Mouse (Mus musculus): ENCODE data around the gene Grb2. TPM values are rescaled to one million over a fixed set of nuclear protein-coding genes. Genes with fewer than 3 reads are reported as not detected.

The Grb2 gene
- polyA plus RNA-seq, 1 experiment from 2014 or later = 522 TPM

- peak overlapping the region; percentile 85 for H3K27ac ChIP-seq
- no peaks in the 10 kb centered on the region for H3K36me3 ChIP-seq (ENCODE audit: inconsistent target)
- WGBS (ENCODE audit: missing documents) = 78% methylated on average over 10 of the region's 10 CpGs
- H3K79me2 ChIP-seq (ENCODE audit: inconsistent target) = peaks cover 88% of the 10 kb centered on the region
- H3K4me3 ChIP-seq (ENCODE audit: inconsistent target) = peak overlapping the region; percentile 75
Measured at GRCm38 (mm10) chr11:115706584-115706983, 1.8 kb downstream of the Grb2 start.

- 56% methylated on average over 2 of the region's 2 CpGs for WGBS (ENCODE audit: missing documents)
- no peak overlapping the region; the same call in 1 of the 2 replicates for H3K4me3 ChIP-seq (ENCODE audit: inconsistent target)
Measured at GRCm38 (mm10) chr11:115705561-115705960, 2.8 kb downstream of the Grb2 start.

GRCm38 (mm10) chr11:115704648-115705047, 3.7 kb downstream of the Grb2 start:
- Histone ChIP-seq H3K4me3 (ENCODE audit: inconsistent target) (no peak overlapping the region), H3K36me3 (ENCODE audit: inconsistent target) (no peaks in the 10 kb centered on the region), H3K27ac (no peak overlapping the region), H3K79me2 (ENCODE audit: inconsistent target) (peaks cover 94% of the 10 kb centered on the region)
- WGBS (ENCODE audit: missing documents) = 93% methylated on average over 5 of the region's 10 CpGs

More at GRCm38 (mm10) chr11:115705561-115705960, 2.8 kb downstream of the Grb2 start:
- peaks cover 94% of the 10 kb centered on the region for H3K79me2 ChIP-seq (ENCODE audit: inconsistent target)
- H3K27ac ChIP-seq = peak overlapping the region; percentile 33
- H3K36me3 ChIP-seq (ENCODE audit: inconsistent target) = no peaks in the 10 kb centered on the region

- Histone ChIP-seq H3K79me2 (ENCODE audit: inconsistent target) (peaks cover 95% of the 10 kb centered on the region), H3K4me3 (ENCODE audit: inconsistent target) (no peak overlapping the region), H3K36me3 (ENCODE audit: inconsistent target) (no peaks in the 10 kb centered on the region), H3K27ac (no peak overlapping the region)
- WGBS (ENCODE audit: missing documents) = 60% methylated on average over 1 of the region's 2 CpGs
Measured at GRCm38 (mm10) chr11:115703466-115703865, 4.9 kb downstream of the Grb2 start.

- H3K36me3 ChIP-seq (ENCODE audit: inconsistent target) = peaks cover 5% of the 10 kb centered on the region
- H3K4me3 ChIP-seq (ENCODE audit: inconsistent target) = peak overlapping the region; percentile 48
- H3K79me2 ChIP-seq (ENCODE audit: inconsistent target) = peaks cover 100% of the 10 kb centered on the region
- peak overlapping the region; percentile 99 for H3K27ac ChIP-seq
- 13% methylated on average over 17 of the region's 17 CpGs for WGBS (ENCODE audit: missing documents)
Measured at GRCm38 (mm10) chr11:115698986-115699728, 9.2 kb downstream of the Grb2 start.

- H3K4me3 ChIP-seq (ENCODE audit: inconsistent target) = peak overlapping the region; percentile 48
- 93% methylated on average over 3 of the region's 3 CpGs for WGBS (ENCODE audit: missing documents)
- H3K79me2 ChIP-seq (ENCODE audit: inconsistent target) = peaks cover 94% of the 10 kb centered on the region
- H3K36me3 ChIP-seq (ENCODE audit: inconsistent target) = peaks cover 5% of the 10 kb centered on the region
- peak overlapping the region; percentile 99 for H3K27ac ChIP-seq
Measured at GRCm38 (mm10) chr11:115697722-115698121, 10.7 kb downstream of the Grb2 start.

GRCm38 (mm10) chr11:115697091-115697490, 11.3 kb downstream of the Grb2 start:
- Histone ChIP-seq H3K27ac (peak overlapping the region; percentile 99), H3K36me3 (ENCODE audit: inconsistent target) (peaks cover 5% of the 10 kb centered on the region)

GRCm38 (mm10) chr11:115696471-115696870, 11.9 kb downstream of the Grb2 start:
- 74% methylated on average over 3 of the region's 4 CpGs for WGBS (ENCODE audit: missing documents)
- H3K36me3 ChIP-seq (ENCODE audit: inconsistent target) = peaks cover 5% of the 10 kb centered on the region
- H3K79me2 ChIP-seq (ENCODE audit: inconsistent target) = peaks cover 94% of the 10 kb centered on the region
- no peak overlapping the region for H3K4me3 ChIP-seq (ENCODE audit: inconsistent target)
- peak overlapping the region; percentile 99 for H3K27ac ChIP-seq

More at GRCm38 (mm10) chr11:115697091-115697490, 11.3 kb downstream of the Grb2 start:
- Histone ChIP-seq H3K4me3 (ENCODE audit: inconsistent target) (no peak overlapping the region; the same call in 1 of the 2 replicates), H3K79me2 (ENCODE audit: inconsistent target) (peaks cover 94% of the 10 kb centered on the region)
- 95% methylated on average over 2 of the region's 2 CpGs for WGBS (ENCODE audit: missing documents)

- peaks cover 11% of the 10 kb centered on the region for H3K36me3 ChIP-seq (ENCODE audit: inconsistent target)
- 82% methylated on average over 12 of the region's 12 CpGs for WGBS (ENCODE audit: missing documents)
- peak overlapping the region; percentile 99 for H3K27ac ChIP-seq
- H3K79me2 ChIP-seq (ENCODE audit: inconsistent target) = peaks cover 94% of the 10 kb centered on the region
- H3K4me3 ChIP-seq (ENCODE audit: inconsistent target) = no peak overlapping the region
Measured at GRCm38 (mm10) chr11:115693979-115694578, 14.3 kb downstream of the Grb2 start.

- Histone ChIP-seq H3K79me2 (ENCODE audit: inconsistent target) (peaks cover 94% of the 10 kb centered on the region), H3K36me3 (ENCODE audit: inconsistent target) (peaks cover 17% of the 10 kb centered on the region), H3K27ac (peak overlapping the region; percentile 99), H3K4me3 (ENCODE audit: inconsistent target) (no peak overlapping the region)
- WGBS (ENCODE audit: missing documents) = 2% methylated on average over 5 of the region's 5 CpGs
Measured at GRCm38 (mm10) chr11:115692800-115693199, 15.6 kb downstream of the Grb2 start.

GRCm38 (mm10) chr11:115691976-115692375, 16.4 kb downstream of the Grb2 start:
- H3K4me3 ChIP-seq (ENCODE audit: inconsistent target) = no peak overlapping the region
- 28% methylated on average over 2 of the region's 2 CpGs for WGBS (ENCODE audit: missing documents)

GRCm38 (mm10) chr11:115691511-115691910, 16.9 kb downstream of the Grb2 start:
- no peak overlapping the region for H3K4me3 ChIP-seq (ENCODE audit: inconsistent target)
- peaks cover 19% of the 10 kb centered on the region for H3K36me3 ChIP-seq (ENCODE audit: inconsistent target)
- H3K27ac ChIP-seq = peak overlapping the region; percentile 99
- H3K79me2 ChIP-seq (ENCODE audit: inconsistent target) = peaks cover 94% of the 10 kb centered on the region
- WGBS (ENCODE audit: missing documents) = 93% methylated on average over 5 of the region's 5 CpGs

More at GRCm38 (mm10) chr11:115691976-115692375, 16.4 kb downstream of the Grb2 start:
- peak overlapping the region; percentile 99 for H3K27ac ChIP-seq
- peaks cover 19% of the 10 kb centered on the region for H3K36me3 ChIP-seq (ENCODE audit: inconsistent target)
- peaks cover 94% of the 10 kb centered on the region for H3K79me2 ChIP-seq (ENCODE audit: inconsistent target)

GRCm38 (mm10) chr11:115691013-115691412, 17.4 kb downstream of the Grb2 start:
- Histone ChIP-seq H3K27ac (peak overlapping the region; percentile 99), H3K36me3 (ENCODE audit: inconsistent target) (peaks cover 24% of the 10 kb centered on the region), H3K4me3 (ENCODE audit: inconsistent target) (no peak overlapping the region), H3K79me2 (ENCODE audit: inconsistent target) (peaks cover 94% of the 10 kb centered on the region)
- WGBS (ENCODE audit: missing documents) = 59% methylated on average over 5 of the region's 5 CpGs

GRCm38 (mm10) chr11:115690356-115690755, 18.0 kb downstream of the Grb2 start:
- Histone ChIP-seq H3K36me3 (ENCODE audit: inconsistent target) (peaks cover 31% of the 10 kb centered on the region), H3K79me2 (ENCODE audit: inconsistent target) (peaks cover 94% of the 10 kb centered on the region), H3K4me3 (ENCODE audit: inconsistent target) (no peak overlapping the region), H3K27ac (peak overlapping the region; percentile 99)
- whole genome bisulfite sequencing (ENCODE audit: missing documents) = 14% methylated on average over 5 of the region's 5 CpGs

Data from macrophage (primary cell).